Mouse (Mus musculus): ENCODE results near the gene Cpn1. TPM values are rescaled to one million over a fixed set of nuclear protein-coding genes. Genes with fewer than 3 reads are reported as not detected.
"Not testable (repeated sequence)": the region's sequence is repeated elsewhere in the genome, so short reads cannot be mapped to it uniquely, and the experiment has no call there.

Cpn1 gene
- polyA plus RNA-seq, 1 experiment from 2014 or later: 12.9 TPM

GRCm38 (mm10) chr19:43954864-43955263, 31.5 kb downstream of the Cpn1 start:
- no peaks in the 10 kb centered on the region for H3K36me3 ChIP-seq
- H3K4me1 ChIP-seq: no peaks in the 10 kb centered on the region; the same call in 1 of the 2 replicates
- H3K9me3 ChIP-seq: no peaks in the 10 kb centered on the region
- WGBS: 84% methylated on average over 4 of the region's 4 CpGs
- DNase-seq (ENCODE audit: low spot score): no peak
- no peak overlapping the region for H3K4me3 ChIP-seq
- H3K27me3 ChIP-seq (ENCODE audit: insufficient read depth, poor library complexity, severe bottlenecking): peaks cover 13% of the 10 kb centered on the region
- H3K27ac ChIP-seq: no peak overlapping the region; the same call in 1 of the 2 replicates

- H3K27me3 ChIP-seq (ENCODE audit: insufficient read depth, poor library complexity, severe bottlenecking): peaks cover 13% of the 10 kb centered on the region
- H3K9me3 ChIP-seq; H3K4me3 ChIP-seq; H3K4me1 ChIP-seq; H3K36me3 ChIP-seq; DNase-seq (ENCODE audit: low spot score); H3K27ac ChIP-seq: not testable (repeated sequence)
- whole genome bisulfite sequencing: 78% methylated on average over 8 of the region's 8 CpGs
Measured at GRCm38 (mm10) chr19:43952936-43953335, 33.4 kb downstream of the Cpn1 start.

GRCm38 (mm10) chr19:43949111-43949810, 37.1 kb downstream of the Cpn1 start:
- Histone ChIP-seq H3K27ac (no peak overlapping the region), H3K9me3 (no peaks in the 10 kb centered on the region), H3K4me1 (0 out of 2 replicates have a peak, but pooled peaks cover 3% of the 10 kb centered on the region), H3K36me3 (no peaks in the 10 kb centered on the region), H3K27me3 (ENCODE audit: insufficient read depth, poor library complexity, severe bottlenecking) (no peaks in the 10 kb centered on the region), H3K4me3 (no peak overlapping the region)
- no peak for DNase-seq (ENCODE audit: low spot score)
- WGBS: 8% methylated on average over 12 of the region's 12 CpGs

- no peaks in the 10 kb centered on the region for H3K27me3 ChIP-seq (ENCODE audit: insufficient read depth, poor library complexity, severe bottlenecking)
- H3K4me1 ChIP-seq: 0 out of 2 replicates have a peak, but pooled peaks cover 8% of the 10 kb centered on the region
- no peak overlapping the region for H3K27ac ChIP-seq
- H3K9me3 ChIP-seq: no peaks in the 10 kb centered on the region
- DNase-seq (ENCODE audit: low spot score): no peak
- no peak overlapping the region for H3K4me3 ChIP-seq
- 79% methylated on average over 8 of the region's 8 CpGs for WGBS
- no peaks in the 10 kb centered on the region for H3K36me3 ChIP-seq
Measured at GRCm38 (mm10) chr19:43944566-43944965, 41.8 kb downstream of the Cpn1 start.

GRCm38 (mm10) chr19:43943076-43943475, 43.3 kb downstream of the Cpn1 start:
- peaks cover 20% of the 10 kb centered on the region for H3K4me1 ChIP-seq
- no peak overlapping the region for H3K27ac ChIP-seq
- no peaks in the 10 kb centered on the region for H3K36me3 ChIP-seq
- no peaks in the 10 kb centered on the region for H3K27me3 ChIP-seq (ENCODE audit: insufficient read depth, poor library complexity, severe bottlenecking)
- WGBS: 74% methylated on average over 16 of the region's 16 CpGs
- H3K9me3 ChIP-seq: no peaks in the 10 kb centered on the region
- no peak overlapping the region for H3K4me3 ChIP-seq
- DNase-seq (ENCODE audit: low spot score): no peak

GRCm38 (mm10) chr19:43939769-43940689, 46.3 kb downstream of the Cpn1 start, which contains the start of gene Dnmbp:
Gene Dnmbp, minus strand, starts transcription at chr19:43940191.
- H3K9me3 ChIP-seq: no peaks in the 10 kb centered on the region
- peak within 1 kb of the TSS; percentile 82 for H3K4me3 ChIP-seq
- peak within 1 kb of the TSS; percentile 92 for H3K27ac ChIP-seq
- H3K4me1 ChIP-seq: peaks cover 39% of the 10 kb centered on the region
- no peaks in the 10 kb centered on the region for H3K36me3 ChIP-seq
- H3K27me3 ChIP-seq (ENCODE audit: insufficient read depth, poor library complexity, severe bottlenecking): no peaks in the 10 kb centered on the region
- 4% methylated on average over 69 of the region's 94 CpGs for WGBS
- peak; percentile 88 for DNase-seq (ENCODE audit: low spot score)

- Histone ChIP-seq H3K36me3 (no peaks in the 10 kb centered on the region), H3K4me3 (peak overlapping the region; percentile 82), H3K27me3 (ENCODE audit: insufficient read depth, poor library complexity, severe bottlenecking) (no peaks in the 10 kb centered on the region), H3K27ac (peak overlapping the region; percentile 92), H3K9me3 (no peaks in the 10 kb centered on the region), H3K4me1 (peaks cover 44% of the 10 kb centered on the region)
- WGBS: 21% methylated on average over 16 of the region's 16 CpGs
- DNase-seq (ENCODE audit: low spot score): no peak
Measured at GRCm38 (mm10) chr19:43939171-43939768, 47.1 kb downstream of the Cpn1 start.

GRCm38 (mm10) chr19:43938355-43938754, 48.0 kb downstream of the Cpn1 start:
- 13% methylated on average over 11 of the region's 11 CpGs for WGBS

GRCm38 (mm10) chr19:43930926-43931325, 55.4 kb downstream of the Cpn1 start:
- WGBS: 86% methylated on average over 6 of the region's 6 CpGs
- Histone ChIP-seq H3K27ac (no peak overlapping the region), H3K4me1 (peaks cover 43% of the 10 kb centered on the region), H3K9me3 (no peaks in the 10 kb centered on the region), H3K36me3 (no peaks in the 10 kb centered on the region), H3K4me3 (no peak overlapping the region), H3K27me3 (ENCODE audit: insufficient read depth, poor library complexity, severe bottlenecking) (no peaks in the 10 kb centered on the region)
- DNase-seq (ENCODE audit: low spot score): no peak

More at GRCm38 (mm10) chr19:43938355-43938754, 48.0 kb downstream of the Cpn1 start:
- Histone ChIP-seq H3K27ac (peak overlapping the region; percentile 69), H3K4me3 (peak overlapping the region; percentile 82), H3K4me1 (peaks cover 44% of the 10 kb centered on the region), H3K27me3 (ENCODE audit: insufficient read depth, poor library complexity, severe bottlenecking) (no peaks in the 10 kb centered on the region), H3K36me3 (no peaks in the 10 kb centered on the region), H3K9me3 (no peaks in the 10 kb centered on the region)
- peak; percentile 77 for DNase-seq (ENCODE audit: low spot score)

GRCm38 (mm10) chr19:43930366-43930765, 56.0 kb downstream of the Cpn1 start:
- Histone ChIP-seq H3K36me3 (no peaks in the 10 kb centered on the region), H3K4me3 (no peak overlapping the region), H3K9me3 (no peaks in the 10 kb centered on the region), H3K27me3 (ENCODE audit: insufficient read depth, poor library complexity, severe bottlenecking) (no peaks in the 10 kb centered on the region), H3K4me1 (peaks cover 41% of the 10 kb centered on the region), H3K27ac (peak overlapping the region; percentile 75)
- no peak for DNase-seq (ENCODE audit: low spot score)
- WGBS: 36% methylated on average over 7 of the region's 7 CpGs

GRCm38 (mm10) chr19:43929869-43930268, 56.5 kb downstream of the Cpn1 start:
- H3K27ac ChIP-seq: peak overlapping the region; percentile 75
- DNase-seq (ENCODE audit: low spot score): no peak
- whole genome bisulfite sequencing: 28% methylated on average over 11 of the region's 11 CpGs
- H3K27me3 ChIP-seq (ENCODE audit: insufficient read depth, poor library complexity, severe bottlenecking): no peaks in the 10 kb centered on the region
- no peaks in the 10 kb centered on the region for H3K9me3 ChIP-seq
- H3K4me3 ChIP-seq: no peak overlapping the region
- H3K4me1 ChIP-seq: peaks cover 43% of the 10 kb centered on the region
- H3K36me3 ChIP-seq: no peaks in the 10 kb centered on the region

- Histone ChIP-seq H3K27ac (no peak overlapping the region), H3K9me3 (no peaks in the 10 kb centered on the region), H3K4me3 (no peak overlapping the region), H3K36me3 (peaks cover 8% of the 10 kb centered on the region; the same call in 1 of the 2 replicates), H3K4me1 (peaks cover 42% of the 10 kb centered on the region), H3K27me3 (ENCODE audit: insufficient read depth, poor library complexity, severe bottlenecking) (no peaks in the 10 kb centered on the region)
- WGBS: 78% methylated on average over 5 of the region's 5 CpGs
- no peak for DNase-seq (ENCODE audit: low spot score)
Measured at GRCm38 (mm10) chr19:43927967-43928366, 58.4 kb downstream of the Cpn1 start.

Data from heart, embryonic 10.5 days (tissue).